Mouse (Mus musculus): ENCODE measurements around the gene Usp35. TPM values are rescaled to one million over a fixed set of nuclear protein-coding genes. Genes with fewer than 3 reads are reported as not detected.

Gene Usp35
- total RNA-seq, 2 experiments from 2014 or later, result 8.4 to 10.6 TPM

DNA sequence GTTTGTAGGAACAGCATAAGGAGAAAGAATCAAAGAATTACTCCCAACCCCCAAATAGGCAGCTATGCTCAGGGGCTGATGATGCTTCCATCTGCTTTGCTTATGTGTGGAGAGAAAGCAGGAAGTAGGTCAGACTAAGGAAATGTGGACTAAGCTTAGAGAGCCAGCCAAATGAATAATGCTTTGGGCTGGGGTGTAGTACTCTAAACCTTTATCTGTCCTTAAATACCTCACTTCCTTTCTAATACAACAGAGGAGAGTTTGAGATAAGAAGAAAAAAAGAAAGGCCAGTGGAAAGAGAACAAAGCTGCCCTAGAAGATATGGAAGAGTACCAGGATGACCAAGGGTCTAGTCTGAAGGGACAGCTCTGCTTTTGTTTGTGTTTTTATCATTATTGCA, 61.5 kb downstream of the Usp35 start:
- DNase-seq (ENCODE audit: low spot score in 2 of 2), result no peak

DNA sequence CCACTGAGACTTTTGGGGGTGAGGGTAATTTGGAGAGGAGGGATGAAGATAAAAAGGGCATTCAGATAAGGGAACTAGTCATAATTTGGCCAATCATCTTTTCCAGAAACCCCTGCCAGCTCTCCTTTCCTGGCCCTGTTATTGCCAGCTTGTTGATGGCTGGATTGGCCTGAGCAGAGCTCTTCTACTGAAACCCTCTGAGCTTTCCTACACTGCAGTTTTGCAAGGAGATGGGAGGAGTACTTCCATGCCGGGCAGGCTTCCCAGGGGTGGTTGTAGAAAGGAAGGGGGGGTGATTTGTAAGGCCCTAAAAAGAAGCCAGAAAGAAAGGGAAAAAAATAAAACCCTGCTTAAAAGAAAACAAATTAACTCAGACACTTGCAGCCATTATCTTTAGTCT, 69.3 kb downstream of the Usp35 start:
- no peak for DNase-seq (ENCODE audit: low spot score in 2 of 2)

Other genes starting within 250 kb of the Usp35 start
- 10 to 100 TPM; 10.6 to 11.5 TPM for gene Kctd21, start 307 bp upstream of the Usp35 start, total RNA-seq (2021)
- gene Alg8, start 39.6 kb upstream of the Usp35 start, total RNA-seq (2021), result 10 to 100 TPM; 14.0 to 15.2 TPM
- 100 to 1,000 TPM; 276 to 365 TPM for gene Ndufc2, start 68.0 kb upstream of the Usp35 start, total RNA-seq (2021)
- 1,000 to 10,000 TPM in 1 of 2 experiments, 100 to 1,000 TPM in 1; 976 to 2,135 TPM for gene Thrsp, start 85.7 kb upstream of the Usp35 start, total RNA-seq (2021)
- 1 to 10 TPM; 1.5 to 2.0 TPM for gene Kctd14, start 119.3 kb upstream of the Usp35 start, total RNA-seq (2021)
- 10 to 100 TPM; 52.0 to 56.0 TPM for gene Ints4, start 148.9 kb upstream of the Usp35 start, total RNA-seq (2021)
- gene Aamdc, start 247.5 kb upstream of the Usp35 start, total RNA-seq (2021), result 10 to 100 TPM; 28.7 to 55.4 TPM
- 10 to 100 TPM; 23.1 to 24.2 TPM for gene Rsf1, start 247.9 kb upstream of the Usp35 start, total RNA-seq (2021)

All from adrenal gland, adult 18-20 months (tissue).